Mouse (Mus musculus): Measurements from ENCODE around the gene Gria4. TPM values are rescaled to one million over a fixed set of nuclear protein-coding genes. Genes with fewer than 3 reads are reported as not detected.

Gene Gria4
- polyA plus RNA-seq, 1 experiment from 2014 or later: 2.6 TPM

- no peak overlapping the region for H3K4me3 ChIP-seq (ENCODE audit: low read depth, low read length)
- no peak for DNase-seq (ENCODE audit: low spot score)
- H3K4me2 ChIP-seq (ENCODE audit: low read depth, low read length): no peak overlapping the region
- H3K9me3 ChIP-seq (ENCODE audit: control insufficient read depth, low read length): no peaks in the 10 kb centered on the region
- no peak overlapping the region for H3K27ac ChIP-seq (replicated peaks; ENCODE audit: low read depth, low read length)
- H3K4me1 ChIP-seq (ENCODE audit: control insufficient read depth, insufficient read depth, low read length): no peaks in the 10 kb centered on the region
- H3K27me3 ChIP-seq (replicated peaks; ENCODE audit: control insufficient read depth, insufficient read depth, low read length): no peaks in the 10 kb centered on the region
- ATAC-seq (ENCODE audit: low read depth): no peak
- H3K9ac ChIP-seq (ENCODE audit: low read depth, low read length): no peak overlapping the region
- H3K36me3 ChIP-seq (ENCODE audit: control insufficient read depth, insufficient read depth, low read length): no peaks in the 10 kb centered on the region
- WGBS: 100% methylated on average over 1 of the region's 1 CpGs
Observed at GRCm38 (mm10) chr9:4514563-4514885, 281.5 kb downstream of the Gria4 start.

- Histone ChIP-seq H3K9ac (ENCODE audit: low read depth, low read length) (no peak overlapping the region), H3K4me2 (ENCODE audit: low read depth, low read length) (no peak overlapping the region), H3K36me3 (ENCODE audit: control insufficient read depth, insufficient read depth, low read length) (no peaks in the 10 kb centered on the region), H3K4me3 (ENCODE audit: low read depth, low read length) (no peak overlapping the region), H3K4me1 (ENCODE audit: control insufficient read depth, insufficient read depth, low read length) (no peaks in the 10 kb centered on the region), H3K27ac (replicated peaks; ENCODE audit: low read depth, low read length) (no peak overlapping the region), H3K9me3 (ENCODE audit: control insufficient read depth, low read length) (no peaks in the 10 kb centered on the region), H3K27me3 (replicated peaks; ENCODE audit: control insufficient read depth, insufficient read depth, low read length) (no peaks in the 10 kb centered on the region)
- ATAC-seq (ENCODE audit: low read depth): no peak
- DNase-seq (ENCODE audit: low spot score): no peak
Observed at GRCm38 (mm10) chr9:4513796-4514562, 282.1 kb downstream of the Gria4 start.

- Histone ChIP-seq H3K36me3 (ENCODE audit: control insufficient read depth, insufficient read depth, low read length) (no peaks in the 10 kb centered on the region), H3K27me3 (replicated peaks; ENCODE audit: control insufficient read depth, insufficient read depth, low read length) (no peaks in the 10 kb centered on the region), H3K27ac (replicated peaks; ENCODE audit: low read depth, low read length) (no peak overlapping the region), H3K4me2 (ENCODE audit: low read depth, low read length) (no peak overlapping the region), H3K4me1 (ENCODE audit: control insufficient read depth, insufficient read depth, low read length) (no peaks in the 10 kb centered on the region), H3K9ac (ENCODE audit: low read depth, low read length) (no peak overlapping the region), H3K4me3 (ENCODE audit: low read depth, low read length) (no peak overlapping the region), H3K9me3 (ENCODE audit: control insufficient read depth, low read length) (no peaks in the 10 kb centered on the region)
- no peak for DNase-seq (ENCODE audit: low spot score)
- 89% methylated on average over 3 of the region's 3 CpGs for WGBS
- no peak for ATAC-seq (ENCODE audit: low read depth)
Observed at GRCm38 (mm10) chr9:4506086-4506485, 289.9 kb downstream of the Gria4 start.

GRCm38 (mm10) chr9:4505087-4505486 is 290.9 kb downstream of the Gria4 start:
- Histone ChIP-seq H3K4me3 (ENCODE audit: low read depth, low read length) (no peak overlapping the region), H3K9me3 (ENCODE audit: control insufficient read depth, low read length) (no peaks in the 10 kb centered on the region), H3K36me3 (ENCODE audit: control insufficient read depth, insufficient read depth, low read length) (no peaks in the 10 kb centered on the region), H3K27ac (replicated peaks; ENCODE audit: low read depth, low read length) (no peak overlapping the region), H3K27me3 (replicated peaks; ENCODE audit: control insufficient read depth, insufficient read depth, low read length) (no peaks in the 10 kb centered on the region), H3K9ac (ENCODE audit: low read depth, low read length) (no peak overlapping the region), H3K4me2 (ENCODE audit: low read depth, low read length) (no peak overlapping the region), H3K4me1 (ENCODE audit: control insufficient read depth, insufficient read depth, low read length) (no peaks in the 10 kb centered on the region)
- peak; percentile 24 for DNase-seq (ENCODE audit: low spot score)
- 17% methylated on average over 1 of the region's 1 CpGs for WGBS
- no peak for ATAC-seq (ENCODE audit: low read depth)

- no peaks in the 10 kb centered on the region for H3K27me3 ChIP-seq (replicated peaks; ENCODE audit: control insufficient read depth, insufficient read depth, low read length)
- H3K36me3 ChIP-seq (ENCODE audit: control insufficient read depth, insufficient read depth, low read length): no peaks in the 10 kb centered on the region
- no peak overlapping the region for H3K4me2 ChIP-seq (ENCODE audit: low read depth, low read length)
- WGBS: 82% methylated on average over 2 of the region's 2 CpGs
- ATAC-seq (ENCODE audit: low read depth): no peak
- no peak overlapping the region for H3K4me3 ChIP-seq (ENCODE audit: low read depth, low read length)
- H3K27ac ChIP-seq (replicated peaks; ENCODE audit: low read depth, low read length): no peak overlapping the region
- no peak for DNase-seq (ENCODE audit: low spot score)
- no peaks in the 10 kb centered on the region for H3K4me1 ChIP-seq (ENCODE audit: control insufficient read depth, insufficient read depth, low read length)
- no peak overlapping the region for H3K9ac ChIP-seq (ENCODE audit: low read depth, low read length)
- 0 out of 2 replicates have a peak, but pooled peaks cover 4% of the 10 kb centered on the region for H3K9me3 ChIP-seq (ENCODE audit: control insufficient read depth, low read length)
Observed at GRCm38 (mm10) chr9:4486428-4486827, 309.6 kb downstream of the Gria4 start.

- no peak overlapping the region for H3K4me2 ChIP-seq (ENCODE audit: low read depth, low read length)
- no peak overlapping the region for H3K9ac ChIP-seq (ENCODE audit: low read depth, low read length)
- WGBS: 83% methylated on average over 2 of the region's 2 CpGs
- H3K27me3 ChIP-seq (replicated peaks; ENCODE audit: control insufficient read depth, insufficient read depth, low read length): no peaks in the 10 kb centered on the region
- DNase-seq (ENCODE audit: low spot score): no peak
- no peak overlapping the region for H3K27ac ChIP-seq (replicated peaks; ENCODE audit: low read depth, low read length)
- H3K9me3 ChIP-seq (ENCODE audit: control insufficient read depth, low read length): 0 out of 2 replicates have a peak, but pooled peaks cover 4% of the 10 kb centered on the region
- no peaks in the 10 kb centered on the region for H3K4me1 ChIP-seq (ENCODE audit: control insufficient read depth, insufficient read depth, low read length)
- no peak overlapping the region for H3K4me3 ChIP-seq (ENCODE audit: low read depth, low read length)
- no peak for ATAC-seq (ENCODE audit: low read depth)
- no peaks in the 10 kb centered on the region for H3K36me3 ChIP-seq (ENCODE audit: control insufficient read depth, insufficient read depth, low read length)
Observed at GRCm38 (mm10) chr9:4484502-4484901, 311.5 kb downstream of the Gria4 start.

- DNase-seq (ENCODE audit: low spot score): no peak
- H3K4me1 ChIP-seq (ENCODE audit: control insufficient read depth, insufficient read depth, low read length): no peaks in the 10 kb centered on the region
- ATAC-seq (ENCODE audit: low read depth): no peak
- H3K27ac ChIP-seq (replicated peaks; ENCODE audit: low read depth, low read length): no peak overlapping the region
- H3K9ac ChIP-seq (ENCODE audit: low read depth, low read length): no peak overlapping the region
- no peaks in the 10 kb centered on the region for H3K9me3 ChIP-seq (ENCODE audit: control insufficient read depth, low read length)
- H3K4me3 ChIP-seq (ENCODE audit: low read depth, low read length): no peak overlapping the region
- no peaks in the 10 kb centered on the region for H3K27me3 ChIP-seq (replicated peaks; ENCODE audit: control insufficient read depth, insufficient read depth, low read length)
- no peaks in the 10 kb centered on the region for H3K36me3 ChIP-seq (ENCODE audit: control insufficient read depth, insufficient read depth, low read length)
- 66% methylated on average over 2 of the region's 2 CpGs for WGBS
- H3K4me2 ChIP-seq (ENCODE audit: low read depth, low read length): no peak overlapping the region
Observed at GRCm38 (mm10) chr9:4470791-4471190, 325.2 kb downstream of the Gria4 start.

GRCm38 (mm10) chr9:4459456-4460070 is 336.5 kb downstream of the Gria4 start:
- H3K27ac ChIP-seq (replicated peaks; ENCODE audit: low read depth, low read length): no peak overlapping the region
- no peak overlapping the region for H3K4me2 ChIP-seq (ENCODE audit: low read depth, low read length)
- peak; percentile 13 for DNase-seq (ENCODE audit: low spot score)
- no peaks in the 10 kb centered on the region for H3K4me1 ChIP-seq (ENCODE audit: control insufficient read depth, insufficient read depth, low read length)
- no peaks in the 10 kb centered on the region for H3K36me3 ChIP-seq (ENCODE audit: control insufficient read depth, insufficient read depth, low read length)
- H3K4me3 ChIP-seq (ENCODE audit: low read depth, low read length): no peak overlapping the region
- no peak overlapping the region for H3K9ac ChIP-seq (ENCODE audit: low read depth, low read length)
- WGBS: 13% methylated on average over 1 of the region's 1 CpGs
- H3K27me3 ChIP-seq (replicated peaks; ENCODE audit: control insufficient read depth, insufficient read depth, low read length): no peaks in the 10 kb centered on the region
- peak; percentile 18; the same call in 1 of the 2 replicates for ATAC-seq (ENCODE audit: low read depth)
- H3K9me3 ChIP-seq (ENCODE audit: control insufficient read depth, low read length): no peaks in the 10 kb centered on the region

- DNase-seq (ENCODE audit: low spot score) (no peak), ATAC-seq (ENCODE audit: low read depth) (no peak)
- H3K27me3 ChIP-seq (replicated peaks; ENCODE audit: control insufficient read depth, insufficient read depth, low read length): no peaks in the 10 kb centered on the region
- no peak overlapping the region for H3K4me3 ChIP-seq (ENCODE audit: low read depth, low read length)
- no peaks in the 10 kb centered on the region for H3K9me3 ChIP-seq (ENCODE audit: control insufficient read depth, low read length)
- WGBS: 73% methylated on average over 1 of the region's 1 CpGs
- H3K9ac ChIP-seq (ENCODE audit: low read depth, low read length): no peak overlapping the region
- no peak overlapping the region for H3K27ac ChIP-seq (replicated peaks; ENCODE audit: low read depth, low read length)
- no peak overlapping the region for H3K4me2 ChIP-seq (ENCODE audit: low read depth, low read length)
- no peaks in the 10 kb centered on the region for H3K36me3 ChIP-seq (ENCODE audit: control insufficient read depth, insufficient read depth, low read length)
- H3K4me1 ChIP-seq (ENCODE audit: control insufficient read depth, insufficient read depth, low read length): no peaks in the 10 kb centered on the region
Observed at GRCm38 (mm10) chr9:4458193-4458592, 337.8 kb downstream of the Gria4 start.
